ENCODE assay signal across 15 mouse cellular contexts in genomic region chr1:36562388-36562787, GRCm38 (mm10). TPM values are rescaled to one million over a fixed set of nuclear protein-coding genes. Genes with fewer than 3 reads are reported as not detected.
"Had no signal": no experiment of that assay in that cellular context is flagged by ENCODE, and none has a peak within 500 bp of the region (broad histone marks: within the 10 kb centered on the region; RNA-seq: fewer than 3 reads in every experiment).

No protein-coding gene starts in this region.

- H3K4me2 ChIP-seq: limb, embryonic 13.5 days; midbrain, embryonic 13.5 days; neural tube, embryonic 15.5 days had no signal

- H3K4me3 ChIP-seq: layer of hippocampus, adult 2 months; limb, embryonic 13.5 days; midbrain, embryonic 13.5 days; neural tube, embryonic 15.5 days had no signal

- H3K27ac ChIP-seq: layer of hippocampus, adult 2 months; limb, embryonic 13.5 days; liver, embryonic 14.5 days; midbrain, embryonic 13.5 days; neural tube, embryonic 15.5 days had no signal

- H3K27me3 ChIP-seq: limb, embryonic 13.5 days; neural tube, embryonic 15.5 days had no signal

- H3K36me3 ChIP-seq: limb, embryonic 13.5 days; midbrain, embryonic 13.5 days; neural tube, embryonic 15.5 days had no signal

- DNase-seq: kidney, postnatal 10 days; lung, adult 18-20 months; right cerebral cortex, adult 18-20 months; right cerebral cortex, postnatal 25 days; thymus, postnatal 4 days had no signal

- H3K9ac ChIP-seq: limb, embryonic 13.5 days; liver, embryonic 14.5 days; midbrain, embryonic 13.5 days; neural tube, embryonic 15.5 days had no signal

- H3K9me3 ChIP-seq: limb, embryonic 13.5 days; midbrain, embryonic 13.5 days; neural tube, embryonic 15.5 days had no signal

- ATAC-seq: midbrain, embryonic 13.5 days had no signal

RNA-seq across cellular contexts. Expression of gene Gm42417, which starts 23.2 kb away (rescaled TPM):
- total RNA-seq: layer of hippocampus, adult 2 months; left cerebral cortex, postnatal 36 days; liver, adult 2 months; midbrain, postnatal 0 days had no signal
- polyA plus RNA-seq: liver, adult 2 months; liver, embryonic 14.5 days; midbrain, embryonic 13.5 days; small intestine, adult 2 months; stomach, embryonic 16.5 days had no signal
